ENCODE assay signal across 9 mouse cellular contexts in genomic region chr14:20673735-20674063, GRCm38 (mm10). TPM values are rescaled to one million over a fixed set of nuclear protein-coding genes. Genes with fewer than 3 reads are reported as not detected.
A peak's percentile ranks its signal among the peaks of the same experiment; 100 is the strongest.
DNase-seq lines count a peak whose midpoint lies in the region; ATAC-seq and TF ChIP-seq lines count a peak whose summit lies in the region.
"Had no signal": no experiment of that assay in that cellular context is flagged by ENCODE, and none has a peak within 500 bp of the region (broad histone marks: within the 10 kb centered on the region; RNA-seq: fewer than 3 reads in every experiment).

No protein-coding gene starts in this region.

- dilution Hi-C loops in CH12.LX (cut with MboI; ENCODE audit: extremely low pct_ligation_motif_present, extremely low pct_unique_long_range_greater_than_20kb, low sequenced_read_pairs), result no loop called here

- H3K9me3 ChIP-seq in heart, embryonic 14.5 days (ENCODE audit: control insufficient read depth, low read length), result 0 out of 2 replicates have a peak, but pooled peaks cover 4% of the 10 kb centered on the region
- peaks cover 9% of the 10 kb centered on the region for H3K9me3 ChIP-seq in CH12.LX (replicated peaks; ENCODE audit: low read length)
- H3K9me3 ChIP-seq in hindbrain, embryonic 13.5 days, result no peaks in the 10 kb centered on the region
- no peaks in the 10 kb centered on the region for H3K9me3 ChIP-seq in limb, embryonic 14.5 days (ENCODE audit: control insufficient read depth, low read length)
- no peaks in the 10 kb centered on the region for H3K9me3 ChIP-seq in neural tube, embryonic 11.5 days (ENCODE audit: control insufficient read depth, low read length)

- in situ Hi-C loops in CH12.LX (cut with MboI; ENCODE audit: low pct_ligation_motif_present, low pct_unique_long_range_greater_than_20kb, low sequenced_read_pairs), result loop anchor here (10.0 kb wide), 1 partner anchor 279 kb away; the partner anchor contains the start of gene Mrps16

- 12% methylated on average over 13 of the region's 13 CpGs for WGBS in heart, embryonic 14.5 days
- 14% methylated on average over 13 of the region's 13 CpGs for WGBS in hindbrain, embryonic 13.5 days
- 10% methylated on average over 13 of the region's 13 CpGs for WGBS in limb, embryonic 14.5 days
- WGBS in neural tube, embryonic 11.5 days, result 13% methylated on average over 13 of the region's 13 CpGs

- no peak for TF ChIP-seq RAD21 in CH12.LX (IDR thresholded peaks at IDR 0.05; ENCODE audit: low read depth, low read length)

- peak overlapping the region; percentile 90 for H3K4me2 ChIP-seq in heart, embryonic 14.5 days (ENCODE audit: low read length)
- peak overlapping the region; percentile 88; the same call in 1 of the 2 replicates for H3K4me2 ChIP-seq in CH12.LX (ENCODE audit: insufficient read depth, low read depth, poor library complexity, severe bottlenecking)
- H3K4me2 ChIP-seq in hindbrain, embryonic 13.5 days, result peak overlapping the region; percentile 72
- H3K4me2 ChIP-seq in limb, embryonic 14.5 days (replicated peaks; ENCODE audit: low read depth, low read length, severe bottlenecking), result peak overlapping the region; percentile 86
- H3K4me2 ChIP-seq in neural tube, embryonic 11.5 days (ENCODE audit: low read depth), result peak overlapping the region; percentile 57

- ATAC-seq in heart, embryonic 14.5 days (ENCODE audit: insufficient number of reproducible peaks, insufficient read depth, low FRiP score, low read depth), result no peak; the same call in 1 of the 2 replicates
- ATAC-seq in hindbrain, embryonic 13.5 days (ENCODE audit: low FRiP score), result peak; percentile 82
- ATAC-seq in limb, embryonic 14.5 days (ENCODE audit: low FRiP score, low read depth), result peak; percentile 36
- peak; percentile 78 for ATAC-seq in neural tube, embryonic 11.5 days (ENCODE audit: insufficient read depth, low FRiP score, low TSS enrichment)

- H3K79me2 ChIP-seq in CH12.LX (replicated peaks; ENCODE audit: control insufficient read depth, extremely low read depth, insufficient read depth, poor library complexity, severe bottlenecking), result peaks cover 33% of the 10 kb centered on the region

- TF ChIP-seq EP300 in CH12.LX (IDR thresholded peaks at IDR 0.05; ENCODE audit: low read length), result no peak

- peak overlapping the region; percentile 87 for H3K9ac ChIP-seq in heart, embryonic 14.5 days (ENCODE audit: low read length)
- peak overlapping the region; percentile 45 for H3K9ac ChIP-seq in CH12.LX (ENCODE audit: insufficient read depth, low read depth)
- H3K9ac ChIP-seq in hindbrain, embryonic 13.5 days, result 0 out of 2 replicates have a peak overlapping the region, but pooled peaks have one; percentile 58
- H3K9ac ChIP-seq in limb, embryonic 14.5 days (ENCODE audit: low read depth, low read length, severe bottlenecking), result peak overlapping the region; percentile 53; the same call in 1 of the 2 replicates
- peak overlapping the region; percentile 39 for H3K9ac ChIP-seq in neural tube, embryonic 11.5 days (ENCODE audit: low read length)

- no peak for TF ChIP-seq CTCF in CH12.LX (conservative IDR thresholded peaks at IDR 0.05 in 1 of 2, IDR thresholded peaks at IDR 0.05 in 1 of 2; ENCODE audit: low read depth in 2 of 2, low read length in 2 of 2)
- no peak for TF ChIP-seq CTCF in cortical plate, adult 2 months (IDR thresholded peaks at IDR 0.05; ENCODE audit: extremely low read depth, insufficient read depth, low read length)

- H3K4me3 ChIP-seq in heart, embryonic 14.5 days (ENCODE audit: control insufficient read depth in 1 of 2, insufficient read depth in 1 of 2, low read depth in 1 of 2, low read length in 2 of 2), result peak overlapping the region; percentile 45 to 64
- H3K4me3 ChIP-seq in CH12.LX (replicated peaks in 1 of 3; ENCODE audit: low read depth in 2 of 3, low read length in 2 of 3, poor library complexity in 1 of 3), result peak overlapping the region; percentile 33 to 62 (median 60)
- H3K4me3 ChIP-seq in cortical plate, adult 2 months (ENCODE audit: insufficient read depth, low read length), result peak overlapping the region; percentile 62
- peak overlapping the region; percentile 89 for H3K4me3 ChIP-seq in hindbrain, embryonic 13.5 days
- peak overlapping the region; percentile 81 for H3K4me3 ChIP-seq in limb, embryonic 14.5 days (replicated peaks; ENCODE audit: low read length)
- H3K4me3 ChIP-seq in neural tube, embryonic 11.5 days (ENCODE audit: low read depth, low read length), result peak overlapping the region; percentile 79

- DNase-seq in heart, postnatal 4 days, result no peak
- no peak for DNase-seq in CH12.LX (ENCODE audit: extremely low read depth)
- no peak for DNase-seq in limb, embryonic 14.5 days (ENCODE audit: low spot score)
- peak; percentile 30 for DNase-seq in neural tube, embryonic 11.5 days (ENCODE audit: low spot score)
- no peak for DNase-seq in MN1 (ENCODE audit: low spot score)

- H3K27ac ChIP-seq in heart, embryonic 14.5 days (replicated peaks in 1 of 2; ENCODE audit: control insufficient read depth in 1 of 2, insufficient read depth in 1 of 2, low read depth in 2 of 2, low read length in 2 of 2), result peak overlapping the region; percentile 83 to 96
- 0 out of 2 replicates have a peak overlapping the region, but pooled peaks have one; percentile 37 for H3K27ac ChIP-seq in CH12.LX (ENCODE audit: insufficient read depth, low read depth)
- H3K27ac ChIP-seq in cortical plate, adult 2 months (ENCODE audit: insufficient read depth, low read length), result no peak overlapping the region
- H3K27ac ChIP-seq in hindbrain, embryonic 13.5 days, result peak overlapping the region; percentile 73
- peak overlapping the region; percentile 93 for H3K27ac ChIP-seq in limb, embryonic 14.5 days (replicated peaks; ENCODE audit: low read depth, low read length)
- H3K27ac ChIP-seq in neural tube, embryonic 11.5 days (ENCODE audit: low read depth, low read length), result no peak overlapping the region; the same call in 1 of the 2 replicates

- H3K36me3 ChIP-seq in heart, embryonic 14.5 days (ENCODE audit: control insufficient read depth, insufficient read depth, low read length), result peaks cover 31% of the 10 kb centered on the region
- peaks cover 29 to 39% of the 10 kb centered on the region in 2 experiments for H3K36me3 ChIP-seq in CH12.LX (replicated peaks in 1 of 2; ENCODE audit: control insufficient read depth in 1 of 2, insufficient read depth in 1 of 2, low read length in 1 of 2)
- H3K36me3 ChIP-seq in hindbrain, embryonic 13.5 days, result peaks cover 28% of the 10 kb centered on the region
- peaks cover 31% of the 10 kb centered on the region for H3K36me3 ChIP-seq in limb, embryonic 14.5 days (ENCODE audit: control insufficient read depth, insufficient read depth, low read length)
- peaks cover 12% of the 10 kb centered on the region for H3K36me3 ChIP-seq in neural tube, embryonic 11.5 days (ENCODE audit: control insufficient read depth, insufficient read depth, low read length)

- TF ChIP-seq POLR2A in CH12.LX (IDR thresholded peaks at IDR 0.05; ENCODE audit: low read depth, low read length), result no peak
- TF ChIP-seq POLR2A in cortical plate, adult 2 months (IDR thresholded peaks at IDR 0.05; ENCODE audit: extremely low read depth, insufficient read depth, low read length), result no peak
- TF ChIP-seq POLR2A in limb, embryonic 14.5 days (IDR thresholded peaks at IDR 0.05; ENCODE audit: borderline replicate concordance, extremely low read depth, insufficient read depth, insufficient read length), result no peak

- H3K4me1 ChIP-seq in heart, embryonic 14.5 days (ENCODE audit: control insufficient read depth in 2 of 2, insufficient read depth in 2 of 2, low read length in 2 of 2), result peaks cover 3 to 16% of the 10 kb centered on the region in 2 experiments; a peak in 3 of 4 replicates
- H3K4me1 ChIP-seq in CH12.LX (ENCODE audit: control insufficient read depth in 1 of 2, insufficient read depth in 2 of 2), result peaks cover 0 to 9% of the 10 kb centered on the region in 2 experiments; a peak in 2 of 4 replicates
- H3K4me1 ChIP-seq in cortical plate, adult 2 months (ENCODE audit: control insufficient read depth, insufficient read depth, low read length), result no peaks in the 10 kb centered on the region
- peaks cover 22% of the 10 kb centered on the region for H3K4me1 ChIP-seq in hindbrain, embryonic 13.5 days (replicated peaks)
- peaks cover 12% of the 10 kb centered on the region for H3K4me1 ChIP-seq in limb, embryonic 14.5 days (ENCODE audit: control insufficient read depth, insufficient read depth, low read length)
- H3K4me1 ChIP-seq in neural tube, embryonic 11.5 days (ENCODE audit: control insufficient read depth, insufficient read depth, low read length), result no peaks in the 10 kb centered on the region

- H3K27me3 ChIP-seq in heart, embryonic 14.5 days (ENCODE audit: control insufficient read depth, insufficient read depth, low read length), result no peaks in the 10 kb centered on the region
- H3K27me3 ChIP-seq in CH12.LX (replicated peaks), result no peaks in the 10 kb centered on the region
- peaks cover 24% of the 10 kb centered on the region for H3K27me3 ChIP-seq in hindbrain, embryonic 13.5 days
- H3K27me3 ChIP-seq in limb, embryonic 14.5 days (ENCODE audit: control insufficient read depth, insufficient read depth, low read length), result no peaks in the 10 kb centered on the region
- H3K27me3 ChIP-seq in neural tube, embryonic 11.5 days (ENCODE audit: control insufficient read depth, insufficient read depth, low read length), result no peaks in the 10 kb centered on the region

RNA-seq across cellular contexts. Expression of gene Sec24c, which starts 0.4 kb away (rescaled TPM):
- 69.2 and 75.7 TPM in 2 replicates for polyA plus RNA-seq in heart, embryonic 14.5 days (2014; fragmentation: Nextera tagmentation; extraction: Ambion mirVana)
- total RNA-seq in heart, postnatal 4 days (2021), result 100 to 1,000 TPM in 1 of 2 experiments, 10 to 100 TPM in 1; 96.3 to 110 TPM
- total RNA-seq in CH12.LX (2012; rRNA removed) (95.9 and 103 TPM in 2 replicates), CH12.LX (2014; rRNA removed) (51.2 and 57.0 TPM in 2 replicates)
- 107 and 122 TPM in 2 replicates for polyA plus RNA-seq in CH12.LX (2012; ENCODE audit: insufficient read length, low read depth)
- 77.2 and 79.3 TPM in 2 replicates for polyA plus RNA-seq in cortical plate, adult 2 months (2012; rRNA removed)
- polyA plus RNA-seq in hindbrain, embryonic 13.5 days (2015; fragmentation: Nextera tagmentation; extraction: Ambion mirVana), result 89.8 and 90.0 TPM in 2 replicates
- polyA plus RNA-seq in limb, embryonic 14.5 days (2012; rRNA removed), result 149 and 207 TPM in 2 replicates
- polyA plus RNA-seq in limb, embryonic 14.5 days (2014; fragmentation: Nextera tagmentation; extraction: Ambion mirVana), result 77.2 and 84.0 TPM in 2 replicates
- 90.6 and 95.8 TPM in 2 replicates for polyA plus RNA-seq in neural tube, embryonic 11.5 days (2014; fragmentation: Nextera tagmentation; extraction: Ambion mirVana)

RNA-seq across cellular contexts. Expression of gene Synpo2l, which starts 5.5 kb away (rescaled TPM):
- 153 and 172 TPM in 2 replicates for polyA plus RNA-seq in heart, embryonic 14.5 days (2014; fragmentation: Nextera tagmentation; extraction: Ambion mirVana)
- total RNA-seq in heart, postnatal 4 days (2021), result 100 to 1,000 TPM; 230 to 272 TPM
- total RNA-seq in CH12.LX (2012; rRNA removed), result 0.04 TPM in 2 replicates
- total RNA-seq in CH12.LX (2014; rRNA removed), result not detected in 2 replicates
- 0.13 and 0.26 TPM in 2 replicates for polyA plus RNA-seq in CH12.LX (2012; ENCODE audit: insufficient read length, low read depth)
- 0.11 and 0.19 TPM in 2 replicates for polyA plus RNA-seq in cortical plate, adult 2 months (2012; rRNA removed)
- 0.23 and 0.30 TPM in 2 replicates for polyA plus RNA-seq in hindbrain, embryonic 13.5 days (2015; fragmentation: Nextera tagmentation; extraction: Ambion mirVana)
- 25.4 and 27.1 TPM in 2 replicates for polyA plus RNA-seq in limb, embryonic 14.5 days (2012; rRNA removed)
- 25.2 and 31.5 TPM in 2 replicates for polyA plus RNA-seq in limb, embryonic 14.5 days (2014; fragmentation: Nextera tagmentation; extraction: Ambion mirVana)
- 6.2 and 7.5 TPM in 2 replicates for polyA plus RNA-seq in neural tube, embryonic 11.5 days (2014; fragmentation: Nextera tagmentation; extraction: Ambion mirVana)
- total RNA-seq: hematopoietic stem cell, adult 5-6 weeks had no signal

RNA-seq across cellular contexts. Expression of gene Myoz1, which starts 17.4 kb away (rescaled TPM):
- 18.5 and 20.2 TPM in 2 replicates for polyA plus RNA-seq in heart, embryonic 14.5 days (2014; fragmentation: Nextera tagmentation; extraction: Ambion mirVana)
- 1 to 10 TPM; 5.6 to 7.5 TPM for total RNA-seq in heart, postnatal 4 days (2021)
- 1.0 and 1.7 TPM in 2 replicates for total RNA-seq in CH12.LX (2012; rRNA removed)
- total RNA-seq in CH12.LX (2014; rRNA removed), result 1.6 and 2.4 TPM in 2 replicates
- polyA plus RNA-seq in CH12.LX (2012; ENCODE audit: insufficient read length, low read depth), result 2.3 and 2.6 TPM in 2 replicates
- polyA plus RNA-seq in cortical plate, adult 2 months (2012; rRNA removed), result not detected in 2 replicates
- 0.30 TPM in 1 of 2 replicates, not detected in the other for polyA plus RNA-seq in hindbrain, embryonic 13.5 days (2015; fragmentation: Nextera tagmentation; extraction: Ambion mirVana)
- 6.9 and 8.5 TPM in 2 replicates for polyA plus RNA-seq in limb, embryonic 14.5 days (2012; rRNA removed)
- 3.8 and 9.7 TPM in 2 replicates for polyA plus RNA-seq in limb, embryonic 14.5 days (2014; fragmentation: Nextera tagmentation; extraction: Ambion mirVana)
- 0.45 and 0.55 TPM in 2 replicates for polyA plus RNA-seq in neural tube, embryonic 11.5 days (2014; fragmentation: Nextera tagmentation; extraction: Ambion mirVana)
- total RNA-seq: hematopoietic stem cell, adult 5-6 weeks had no signal

RNA-seq across cellular contexts. Expression of gene Fut11, which starts 21.1 kb away (rescaled TPM):
- polyA plus RNA-seq in heart, embryonic 14.5 days (2014; fragmentation: Nextera tagmentation; extraction: Ambion mirVana), result 16.5 and 17.8 TPM in 2 replicates
- total RNA-seq in heart, postnatal 4 days (2021), result 10 to 100 TPM; 11.4 to 11.8 TPM
- 2.6 and 2.9 TPM in 2 replicates for total RNA-seq in CH12.LX (2012; rRNA removed)
- 3.5 and 3.7 TPM in 2 replicates for total RNA-seq in CH12.LX (2014; rRNA removed)
- polyA plus RNA-seq in CH12.LX (2012; ENCODE audit: insufficient read length, low read depth), result 3.8 and 4.0 TPM in 2 replicates
- polyA plus RNA-seq in cortical plate, adult 2 months (2012; rRNA removed), result 14.9 and 16.3 TPM in 2 replicates
- polyA plus RNA-seq in hindbrain, embryonic 13.5 days (2015; fragmentation: Nextera tagmentation; extraction: Ambion mirVana), result 27.2 and 29.3 TPM in 2 replicates
- polyA plus RNA-seq in limb, embryonic 14.5 days (2012; rRNA removed), result 22.6 and 26.7 TPM in 2 replicates
- polyA plus RNA-seq in limb, embryonic 14.5 days (2014; fragmentation: Nextera tagmentation; extraction: Ambion mirVana), result 26.9 and 29.2 TPM in 2 replicates
- 22.6 and 23.1 TPM in 2 replicates for polyA plus RNA-seq in neural tube, embryonic 11.5 days (2014; fragmentation: Nextera tagmentation; extraction: Ambion mirVana)

RNA-seq across cellular contexts. Expression of gene Chchd1, which starts 29.1 kb away (rescaled TPM):
- polyA plus RNA-seq in heart, embryonic 14.5 days (2014; fragmentation: Nextera tagmentation; extraction: Ambion mirVana), result 216 and 225 TPM in 2 replicates
- total RNA-seq in heart, postnatal 4 days (2021), result 100 to 1,000 TPM in 1 of 2 experiments, 10 to 100 TPM in 1; 87.0 to 104 TPM
- total RNA-seq in CH12.LX (2012; rRNA removed) (184 and 191 TPM in 2 replicates), CH12.LX (2014; rRNA removed) (391 and 402 TPM in 2 replicates)
- 157 and 166 TPM in 2 replicates for polyA plus RNA-seq in CH12.LX (2012; ENCODE audit: insufficient read length, low read depth)
- polyA plus RNA-seq in cortical plate, adult 2 months (2012; rRNA removed), result 84.9 and 85.9 TPM in 2 replicates
- 200 and 204 TPM in 2 replicates for polyA plus RNA-seq in hindbrain, embryonic 13.5 days (2015; fragmentation: Nextera tagmentation; extraction: Ambion mirVana)
- polyA plus RNA-seq in limb, embryonic 14.5 days (2012; rRNA removed), result 62.8 and 131 TPM in 2 replicates
- polyA plus RNA-seq in limb, embryonic 14.5 days (2014; fragmentation: Nextera tagmentation; extraction: Ambion mirVana), result 187 and 202 TPM in 2 replicates
- 212 and 214 TPM in 2 replicates for polyA plus RNA-seq in neural tube, embryonic 11.5 days (2014; fragmentation: Nextera tagmentation; extraction: Ambion mirVana)

Comparison
In these comparisons a context has a peak if more than half of its experiments do, and no peak if none do; other contexts are left out.
1. H3K27ac ChIP-seq: peak in heart, embryonic 14.5 days (2 of 2), CH12.LX (single experiment), hindbrain, embryonic 13.5 days (single experiment) and limb, embryonic 14.5 days (single experiment); none in cortical plate, adult 2 months (single experiment) and neural tube, embryonic 11.5 days (single experiment).
2. Peak in every context shown above with its lines, with median percentiles within 50 percentile points of each other: H3K4me2 ChIP-seq, H3K4me3 ChIP-seq and H3K9ac ChIP-seq.